9 mouse cellular contexts compared by ENCODE assay signal in the genomic region with DNA sequence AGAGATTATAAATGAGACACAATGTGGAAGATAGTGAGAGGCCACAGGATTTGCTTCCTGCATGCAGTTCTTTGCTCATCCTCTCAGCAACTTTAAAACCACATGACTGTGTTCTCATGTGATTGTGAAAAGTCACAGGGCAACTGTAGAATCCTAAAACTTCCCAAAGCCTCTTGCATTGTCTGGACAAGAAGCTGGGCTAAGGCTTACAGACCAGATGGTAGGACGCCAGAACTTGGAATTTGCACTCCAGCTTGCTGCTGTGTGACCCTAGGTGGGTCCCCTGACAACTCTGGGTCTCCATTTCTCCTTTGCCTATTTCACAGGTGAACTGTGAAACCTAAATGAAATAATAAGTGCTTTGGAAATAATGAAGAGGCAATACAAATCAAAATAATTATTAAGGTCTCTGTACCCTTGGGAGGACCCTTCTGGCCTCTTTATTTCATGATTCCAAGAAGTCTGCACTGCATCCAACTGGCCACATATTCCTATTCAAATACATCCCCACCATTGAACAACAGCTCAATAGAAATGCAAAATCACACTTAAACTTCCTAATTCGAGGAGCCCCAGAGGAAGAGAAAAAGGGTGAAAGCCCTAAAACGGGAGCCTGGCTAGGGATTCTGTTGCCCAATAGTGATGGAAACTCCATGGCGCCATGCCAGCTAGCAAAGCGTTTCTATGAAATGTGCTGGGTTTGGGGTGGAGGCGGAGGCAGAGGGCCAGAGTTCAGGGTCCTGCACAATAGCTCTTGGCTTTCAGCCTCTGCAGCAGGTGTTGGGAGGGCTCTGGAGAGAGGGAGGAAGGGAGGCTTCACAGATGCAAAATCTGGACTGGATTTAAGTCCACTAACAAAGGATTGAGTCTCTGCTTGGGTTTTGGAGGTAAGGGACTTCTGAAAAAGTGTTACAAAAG.
DNase-seq lines count a peak whose midpoint lies in the region; ATAC-seq and TF ChIP-seq lines count a peak whose summit lies in the region.
"Had no signal": no experiment of that assay in that cellular context is flagged by ENCODE, and none has a peak within 500 bp of the region (broad histone marks: within the 10 kb centered on the region; RNA-seq: fewer than 3 reads in every experiment).

No protein-coding gene starts in this region.

- no peak overlapping the region for H3K4me3 ChIP-seq in heart, embryonic 15.5 days
- no peak overlapping the region for H3K4me3 ChIP-seq in kidney, postnatal 0 days (replicated peaks; ENCODE audit: low read depth, low read length)
- H3K4me3 ChIP-seq in liver, embryonic 14.5 days (ENCODE audit: insufficient read depth in 1 of 2, low read depth in 2 of 2, low read length in 2 of 2), result no peak overlapping the region
- no peak overlapping the region for H3K4me3 ChIP-seq in neural tube, embryonic 14.5 days (ENCODE audit: low read depth, low read length)

- no peaks in the 10 kb centered on the region for H3K9me3 ChIP-seq in heart, embryonic 15.5 days (replicated peaks)
- no peaks in the 10 kb centered on the region for H3K9me3 ChIP-seq in kidney, postnatal 0 days (replicated peaks; ENCODE audit: low read length)
- H3K9me3 ChIP-seq in liver, embryonic 14.5 days (ENCODE audit: control insufficient read depth, low read length), result no peaks in the 10 kb centered on the region
- no peaks in the 10 kb centered on the region for H3K9me3 ChIP-seq in neural tube, embryonic 14.5 days (ENCODE audit: control insufficient read depth, low read length)

- no peak for TF ChIP-seq CTCF in kidney, postnatal 0 days (IDR thresholded peaks at IDR 0.05; ENCODE audit: low read depth)
- no peak for TF ChIP-seq CTCF in liver, embryonic 14.5 days (IDR thresholded peaks at IDR 0.05; ENCODE audit: low read depth)

- H3K4me1 ChIP-seq in heart, embryonic 15.5 days (replicated peaks), result peaks cover 27% of the 10 kb centered on the region
- no peaks in the 10 kb centered on the region for H3K4me1 ChIP-seq in kidney, postnatal 0 days (replicated peaks; ENCODE audit: insufficient read depth, low read length)
- H3K4me1 ChIP-seq in liver, embryonic 14.5 days (replicated peaks; ENCODE audit: control insufficient read depth in 2 of 2, insufficient read depth in 2 of 2, low read length in 1 of 2), result peaks cover 0 to 7% of the 10 kb centered on the region in 2 experiments; a peak in 2 of 4 replicates
- peaks cover 16% of the 10 kb centered on the region for H3K4me1 ChIP-seq in neural tube, embryonic 14.5 days (ENCODE audit: control insufficient read depth, insufficient read depth, low read length)

- peak; percentile 2 to 29 for DNase-seq in spleen, postnatal 36 days (ENCODE audit: low spot score in 2 of 2)
- no peak for DNase-seq in spleen, adult 12 weeks (ENCODE audit: low spot score)
- peak; percentile 14 for DNase-seq in embryo, embryonic 9.5 days (ENCODE audit: extremely low spot score)
- peak; percentile 46 for DNase-seq in kidney, postnatal 0 days (ENCODE audit: low spot score)
- DNase-seq in liver, embryonic 14.5 days (ENCODE audit: low read depth in 3 of 3, low spot score in 3 of 3), result peak; percentile 28 to 41 (median 36)
- no peak for DNase-seq in thymus, postnatal 10 days (ENCODE audit: low spot score in 2 of 2)

- TF ChIP-seq EP300 in liver, embryonic 14.5 days (IDR thresholded peaks at IDR 0.05; ENCODE audit: low read depth), result no peak

- no peak overlapping the region for H3K9ac ChIP-seq in heart, embryonic 15.5 days
- no peak overlapping the region for H3K9ac ChIP-seq in kidney, postnatal 0 days (ENCODE audit: low read depth, low read length)
- H3K9ac ChIP-seq in liver, embryonic 14.5 days (replicated peaks), result no peak overlapping the region
- no peak overlapping the region for H3K9ac ChIP-seq in neural tube, embryonic 14.5 days (replicated peaks; ENCODE audit: low read depth, low read length)

- 0 out of 2 replicates have a peak, but pooled peaks cover 2% of the 10 kb centered on the region for H3K36me3 ChIP-seq in heart, embryonic 15.5 days
- no peaks in the 10 kb centered on the region for H3K36me3 ChIP-seq in kidney, postnatal 0 days (ENCODE audit: insufficient read depth, low read length)
- H3K36me3 ChIP-seq in liver, embryonic 14.5 days (replicated peaks; ENCODE audit: control insufficient read depth, insufficient read depth, low read depth), result no peaks in the 10 kb centered on the region
- peaks cover 25% of the 10 kb centered on the region for H3K36me3 ChIP-seq in neural tube, embryonic 14.5 days (ENCODE audit: control insufficient read depth, insufficient read depth, low read length)

- 43% methylated on average over 6 of the region's 6 CpGs for WGBS in heart, embryonic 15.5 days
- 18% methylated on average over 6 of the region's 6 CpGs for WGBS in kidney, postnatal 0 days
- WGBS in liver, embryonic 14.5 days (ENCODE audit: insufficient replicate concordance), result 46% methylated on average over 6 of the region's 6 CpGs
- WGBS in neural tube, embryonic 14.5 days, result 13% methylated on average over 6 of the region's 6 CpGs

- H3K4me2 ChIP-seq in heart, embryonic 15.5 days, result no peak overlapping the region
- no peak overlapping the region for H3K4me2 ChIP-seq in kidney, postnatal 0 days (ENCODE audit: low read length)
- no peak overlapping the region for H3K4me2 ChIP-seq in liver, embryonic 14.5 days (ENCODE audit: low read depth)
- no peak overlapping the region for H3K4me2 ChIP-seq in neural tube, embryonic 14.5 days (ENCODE audit: low read depth, low read length)

- no peak overlapping the region for H3K27ac ChIP-seq in heart, embryonic 15.5 days
- H3K27ac ChIP-seq in kidney, postnatal 0 days, result no peak overlapping the region
- H3K27ac ChIP-seq in liver, embryonic 14.5 days, result no peak overlapping the region
- peak overlapping the region; percentile 44; the same call in 1 of the 2 replicates for H3K27ac ChIP-seq in neural tube, embryonic 14.5 days (ENCODE audit: low read depth, low read length)

- 0 out of 2 replicates have a peak, but pooled peaks have one; percentile 60 for ATAC-seq in heart, embryonic 15.5 days (replicated peaks; ENCODE audit: insufficient number of reproducible peaks, insufficient read depth, low FRiP score, low read depth)
- no peak for ATAC-seq in kidney, postnatal 0 days (replicated peaks; ENCODE audit: low FRiP score, low read depth)
- peak; percentile 55 for ATAC-seq in liver, embryonic 14.5 days (ENCODE audit: insufficient read depth)
- ATAC-seq in neural tube, embryonic 14.5 days (ENCODE audit: low read depth), result peak; percentile 91
- ATAC-seq: Patski had no signal

- no peaks in the 10 kb centered on the region for H3K27me3 ChIP-seq in heart, embryonic 15.5 days
- no peaks in the 10 kb centered on the region for H3K27me3 ChIP-seq in kidney, postnatal 0 days (ENCODE audit: insufficient read depth, low read length)
- H3K27me3 ChIP-seq in liver, embryonic 14.5 days (ENCODE audit: control insufficient read depth, insufficient read depth, low read length), result no peaks in the 10 kb centered on the region
- H3K27me3 ChIP-seq in neural tube, embryonic 14.5 days (ENCODE audit: control insufficient read depth, insufficient read depth, low read length), result no peaks in the 10 kb centered on the region
- H3K27me3 ChIP-seq: Patski had no signal

Comparison
In these comparisons a context has a peak if more than half of its experiments do, and no peak if none do; other contexts are left out.
1. DNase-seq: peak in spleen, postnatal 36 days (2 of 2), embryo, embryonic 9.5 days (single experiment), kidney, postnatal 0 days (single experiment) and liver, embryonic 14.5 days (3 of 3); none in spleen, adult 12 weeks (single experiment) and thymus, postnatal 10 days (0 of 2).